Mouse (Mus musculus): ENCODE measurements around the gene Mpv17l.

DNA sequence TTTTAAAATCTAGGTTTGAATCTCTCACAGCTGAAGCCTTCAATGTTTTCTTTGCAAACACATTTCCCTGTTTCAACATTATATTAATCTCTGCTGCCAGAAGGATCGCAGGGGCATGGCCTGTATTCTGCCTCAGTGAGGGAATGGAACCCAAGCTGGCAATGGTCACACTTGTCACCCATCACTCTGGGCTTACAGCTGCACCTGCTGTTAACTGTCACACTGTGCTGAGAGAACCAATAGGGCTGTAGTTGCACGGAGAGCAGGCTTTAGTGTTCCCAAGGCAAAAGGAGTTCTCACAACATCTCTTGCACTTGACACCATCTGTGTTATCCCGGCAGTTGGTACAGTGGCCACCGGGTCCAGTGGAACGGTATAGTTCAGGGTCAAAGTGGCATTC, 17.1 kb downstream of the Mpv17l start:
- TF ChIP-seq CTCF (IDR thresholded peaks at IDR 0.05; ENCODE audit: low read depth, low read length) (no peak), POLR2A (IDR thresholded peaks at IDR 0.05; ENCODE audit: borderline replicate concordance, low read depth, low read length) (no peak)
